Mouse (Mus musculus) lung, embryonic 16.5 days (tissue): ENCODE measurements around the gene Sdhc. TPM values are rescaled to one million over a fixed set of nuclear protein-coding genes. Genes with fewer than 3 reads are reported as not detected.

Source experiments
- ATAC-seq: fragments of 200-750 bp; cut with Nextera tagmentation; 2 replicates; pipeline ENCODE4 v1.8.0; 2017; ENCODE audit warnings: low read depth, mild to moderate bottlenecking, moderate library complexity
- H3K27ac ChIP-seq: fragments of 300-500 bp; sonication (generic); 2 replicates; pipeline ENCODE4 v1.5.1; 2014; ENCODE audit warnings: mild to moderate bottlenecking, control low read depth, low read length
- H3K27me3 ChIP-seq: fragments of 300-500 bp; sonication (generic); 2 replicates; pipeline ENCODE4 v1.6.1; 2014; ENCODE audit warnings: low read depth, low read length, mixed read lengths; ENCODE audit not compliant: control insufficient read depth, insufficient read depth
- H3K36me3 ChIP-seq: fragments of 300-500 bp; sonication (generic); 2 replicates; pipeline ENCODE4 v1.6.1; 2014; ENCODE audit warnings: low read length; ENCODE audit not compliant: control insufficient read depth, insufficient read depth
- H3K4me1 ChIP-seq: fragments of 300-500 bp; sonication (generic); replicated peaks from 2 replicates; pipeline ENCODE4 v1.6.1; 2014; ENCODE audit warnings: low read length, mixed read lengths; ENCODE audit not compliant: control insufficient read depth, insufficient read depth
- H3K4me2 ChIP-seq: fragments of 300-500 bp; sonication (generic); 2 replicates; pipeline ENCODE4 v1.6.1; 2014; ENCODE audit warnings: low read depth, low read length, control low read depth
- H3K4me3 ChIP-seq: fragments of 300-500 bp; sonication (generic); 2 replicates; pipeline ENCODE4 v1.5.1; 2014; ENCODE audit warnings: mild to moderate bottlenecking, low read length, control low read depth
- H3K9ac ChIP-seq: fragments of 300-500 bp; sonication (generic); 2 replicates; pipeline ENCODE4 v1.6.1; 2014; ENCODE audit warnings: low read length, control low read depth
- H3K9me3 ChIP-seq: fragments of 300-500 bp; sonication (generic); 2 replicates; pipeline ENCODE4 v1.6.1; 2016; ENCODE audit warnings: low read length; ENCODE audit not compliant: control insufficient read depth
- WGBS: fragments of 180-500 bp; shearing (Covaris S2); extraction: QIAGEN DNeasy Blood & Tissue Kit; methylation state at CpG from one replicate; pipeline ENCODE4 v1.1.7; 2014; 5-methylcytosine and 5-hydroxymethylcytosine counted together
- polyA plus RNA-seq: library from polyadenylated mRNA; unstranded; fragments of >200 nt; fragmentation: Nextera tagmentation; extraction: Ambion mirVana; gene quantifications from 2 replicates; pipeline ENCODE4 v1.2.1, GENCODE M21; 2015

The Sdhc gene
- polyA plus RNA-seq, result 263 and 285 TPM in 2 replicates

GRCm38 (mm10) chr1:171149974-171150760 lies at the start of gene Sdhc, which contains the start of gene Mpz:
Sdhc (minus strand) TSS chr1:171150603.
Mpz (plus strand) TSS chr1:171150711.
- peak; percentile 98 for ATAC-seq
- peak within 1 kb of the TSS; percentile 77 for H3K27ac ChIP-seq
- peaks cover 14% of the 10 kb centered on the region for H3K4me1 ChIP-seq
- no peaks in the 10 kb centered on the region for H3K9me3 ChIP-seq
- under 1% methylated on average over 34 of the region's 34 CpGs for WGBS
- no peaks in the 10 kb centered on the region for H3K27me3 ChIP-seq
- peak within 1 kb of the TSS; percentile 83 for H3K4me3 ChIP-seq
- peak within 1 kb of the TSS; percentile 83 for H3K4me2 ChIP-seq
- H3K36me3 ChIP-seq, result peaks cover 2% of the 10 kb centered on the region; the same call in 1 of the 2 replicates
- H3K9ac ChIP-seq, result peak within 1 kb of the TSS; percentile 82

- no peak overlapping the region for H3K9ac ChIP-seq
- no peak overlapping the region for H3K4me3 ChIP-seq
- no peaks in the 10 kb centered on the region for H3K36me3 ChIP-seq
These were observed 49.1 kb upstream of the Sdhc start for GRCm38 (mm10) chr1:171199532-171199931.

GRCm38 (mm10) chr1:171195887-171196397 lies 45.5 kb upstream of the Sdhc start, which contains the start of gene Pcp4l1:
Pcp4l1 (minus strand) TSS chr1:171196268.
- peak; percentile 95 for ATAC-seq
- Histone ChIP-seq H3K4me3 (peak within 1 kb of the TSS; percentile 51), H3K4me2 (peak within 1 kb of the TSS; percentile 86), H3K9ac (peak within 1 kb of the TSS; percentile 46), H3K36me3 (no peaks in the 10 kb centered on the region), H3K4me1 (peaks cover 11% of the 10 kb centered on the region), H3K27me3 (peaks cover 53% of the 10 kb centered on the region), H3K27ac (no peak within 1 kb of the TSS), H3K9me3 (no peaks in the 10 kb centered on the region)
- under 1% methylated on average over 33 of the region's 33 CpGs for WGBS

More at GRCm38 (mm10) chr1:171199532-171199931, 49.1 kb upstream of the Sdhc start:
- Histone ChIP-seq H3K4me2 (no peak overlapping the region), H3K9me3 (no peaks in the 10 kb centered on the region), H3K4me1 (peaks cover 9% of the 10 kb centered on the region), H3K27ac (no peak overlapping the region), H3K27me3 (peaks cover 26% of the 10 kb centered on the region)
- no peak for ATAC-seq
- WGBS, result 45% methylated on average over 1 of the region's 1 CpGs

GRCm38 (mm10) chr1:171195046-171195822 lies 44.8 kb upstream of the Sdhc start:
- ATAC-seq, result 0 out of 2 replicates have a peak, but pooled peaks have one; percentile 27
- Histone ChIP-seq H3K27me3 (peaks cover 53% of the 10 kb centered on the region), H3K4me1 (peaks cover 11% of the 10 kb centered on the region), H3K9ac (no peak overlapping the region), H3K4me2 (peak overlapping the region; percentile 86), H3K4me3 (peak overlapping the region; percentile 51), H3K9me3 (no peaks in the 10 kb centered on the region), H3K27ac (no peak overlapping the region), H3K36me3 (no peaks in the 10 kb centered on the region)
- 8% methylated on average over 20 of the region's 20 CpGs for WGBS

GRCm38 (mm10) chr1:171193911-171194830 lies 43.8 kb upstream of the Sdhc start:
- H3K9ac ChIP-seq, result no peak overlapping the region
- no peak overlapping the region for H3K27ac ChIP-seq
- no peak overlapping the region for H3K4me2 ChIP-seq
- no peaks in the 10 kb centered on the region for H3K9me3 ChIP-seq
- peaks cover 16% of the 10 kb centered on the region for H3K4me1 ChIP-seq
- WGBS, result 34% methylated on average over 11 of the region's 11 CpGs
- H3K4me3 ChIP-seq, result no peak overlapping the region
- no peak for ATAC-seq
- peaks cover 53% of the 10 kb centered on the region for H3K27me3 ChIP-seq
- no peaks in the 10 kb centered on the region for H3K36me3 ChIP-seq

GRCm38 (mm10) chr1:171193093-171193840 lies 42.9 kb upstream of the Sdhc start:
- 8% methylated on average over 18 of the region's 18 CpGs for WGBS
- no peaks in the 10 kb centered on the region for H3K36me3 ChIP-seq
- no peaks in the 10 kb centered on the region for H3K9me3 ChIP-seq
- no peak for ATAC-seq
- no peak overlapping the region for H3K27ac ChIP-seq
- peak overlapping the region; percentile 14; the same call in 1 of the 2 replicates for H3K4me3 ChIP-seq
- H3K9ac ChIP-seq, result no peak overlapping the region
- H3K4me2 ChIP-seq, result peak overlapping the region; percentile 37
- H3K27me3 ChIP-seq, result peaks cover 53% of the 10 kb centered on the region
- peaks cover 19% of the 10 kb centered on the region for H3K4me1 ChIP-seq

- H3K36me3 ChIP-seq, result no peaks in the 10 kb centered on the region
- no peak for ATAC-seq
- 48% methylated on average over 10 of the region's 10 CpGs for WGBS
- H3K27ac ChIP-seq, result no peak overlapping the region
- H3K9me3 ChIP-seq, result no peaks in the 10 kb centered on the region
- H3K4me1 ChIP-seq, result peaks cover 19% of the 10 kb centered on the region
- H3K4me2 ChIP-seq, result no peak overlapping the region
- no peak overlapping the region for H3K9ac ChIP-seq
- H3K4me3 ChIP-seq, result no peak overlapping the region
- peaks cover 50% of the 10 kb centered on the region for H3K27me3 ChIP-seq
These were observed 41.9 kb upstream of the Sdhc start for GRCm38 (mm10) chr1:171192283-171192682.

- no peaks in the 10 kb centered on the region for H3K9me3 ChIP-seq
- no peak for ATAC-seq
- no peak overlapping the region for H3K4me2 ChIP-seq
- peaks cover 15% of the 10 kb centered on the region for H3K4me1 ChIP-seq
- no peak overlapping the region for H3K4me3 ChIP-seq
- no peak overlapping the region for H3K27ac ChIP-seq
- H3K9ac ChIP-seq, result no peak overlapping the region
- WGBS, result 96% methylated on average over 9 of the region's 9 CpGs
- H3K36me3 ChIP-seq, result no peaks in the 10 kb centered on the region
- H3K27me3 ChIP-seq, result peaks cover 39% of the 10 kb centered on the region
These were observed 40.4 kb upstream of the Sdhc start for GRCm38 (mm10) chr1:171190832-171191231.
